Mouse (Mus musculus) liver, embryonic 15.5 days (tissue): ENCODE results near the gene Gpc6. TPM values are rescaled to one million over a fixed set of nuclear protein-coding genes. Genes with fewer than 3 reads are reported as not detected.

Experiments
- ATAC-seq: fragments of 200-750 bp; cut with Nextera tagmentation; 2 replicates; pipeline ENCODE4 v1.8.0; 2017; ENCODE audit warnings: moderate number of reproducible peaks, mild to moderate bottlenecking, moderate library complexity; ENCODE audit not compliant: insufficient read depth
- H3K27ac ChIP-seq: fragments of 300-500 bp; sonication (generic); replicated peaks from 2 replicates; pipeline ENCODE4 v1.5.1; 2015; ENCODE audit warnings: mild to moderate bottlenecking, inconsistent platforms
- H3K27me3 ChIP-seq: fragments of 300-500 bp; sonication (generic); 2 replicates; pipeline ENCODE4 v1.6.1; 2015; ENCODE audit warnings: mild to moderate bottlenecking, inconsistent platforms
- H3K36me3 ChIP-seq: fragments of 300-500 bp; sonication (generic); replicated peaks from 2 replicates; pipeline ENCODE4 v1.6.1; 2015; ENCODE audit warnings: moderate library complexity, mild to moderate bottlenecking, inconsistent platforms
- H3K4me1 ChIP-seq: fragments of 300-500 bp; sonication (generic); replicated peaks from 2 replicates; pipeline ENCODE4 v1.6.1; 2015; ENCODE audit warnings: inconsistent platforms
- H3K4me2 ChIP-seq: fragments of 300-500 bp; sonication (generic); 2 replicates; pipeline ENCODE4 v1.6.1; 2015; ENCODE audit warnings: moderate library complexity, mild to moderate bottlenecking, inconsistent platforms
- H3K4me3 ChIP-seq: fragments of 300-500 bp; sonication (generic); replicated peaks from 2 replicates; pipeline ENCODE4 v1.5.1; 2015; ENCODE audit warnings: mild to moderate bottlenecking, inconsistent platforms
- H3K9ac ChIP-seq: fragments of 300-500 bp; sonication (generic); 2 replicates; pipeline ENCODE4 v1.6.1; 2015; ENCODE audit warnings: moderate library complexity, mild to moderate bottlenecking, inconsistent platforms
- H3K9me3 ChIP-seq: fragments of 300-500 bp; sonication (generic); replicated peaks from 2 replicates; pipeline ENCODE4 v1.6.1; 2016; ENCODE audit warnings: inconsistent platforms
- WGBS: fragments of 180-500 bp; shearing (Covaris S2); methylation state at CpG from one replicate; pipeline ENCODE4 v1.1.7; 2015; ENCODE audit warnings: mixed read lengths; ENCODE audit not compliant: insufficient replicate concordance; 5-methylcytosine and 5-hydroxymethylcytosine counted together
- polyA plus RNA-seq: library from polyadenylated mRNA; unstranded; fragments of >200 nt; fragmentation: Nextera tagmentation; extraction: Ambion mirVana; gene quantifications from 2 replicates; pipeline ENCODE4 v1.2.1, GENCODE M21; 2015

Gene Gpc6
- polyA plus RNA-seq, 1 experiment from 2014 or later = 3.4 TPM

GRCm38 (mm10) chr14:117990203-117990602, 1065.1 kb downstream of the Gpc6 start:
- no peaks in the 10 kb centered on the region for H3K27me3 ChIP-seq
- WGBS = 40% methylated on average over 8 of the region's 8 CpGs
- no peaks in the 10 kb centered on the region for H3K4me1 ChIP-seq
- no peak overlapping the region for H3K4me2 ChIP-seq
- H3K4me3 ChIP-seq = no peak overlapping the region
- ATAC-seq = no peak
- no peak overlapping the region for H3K9ac ChIP-seq
- no peak overlapping the region for H3K27ac ChIP-seq
- no peaks in the 10 kb centered on the region for H3K36me3 ChIP-seq
- no peaks in the 10 kb centered on the region for H3K9me3 ChIP-seq

- no peak for ATAC-seq
- no peaks in the 10 kb centered on the region for H3K27me3 ChIP-seq
Measured at GRCm38 (mm10) chr14:117992600-117993256, 1067.6 kb downstream of the Gpc6 start.

GRCm38 (mm10) chr14:117993845-117994244, 1068.7 kb downstream of the Gpc6 start:
- WGBS = 66% methylated on average over 6 of the region's 6 CpGs
- H3K4me3 ChIP-seq = no peak overlapping the region
- H3K36me3 ChIP-seq = no peaks in the 10 kb centered on the region
- no peak overlapping the region for H3K27ac ChIP-seq
- no peaks in the 10 kb centered on the region for H3K9me3 ChIP-seq
- no peaks in the 10 kb centered on the region for H3K4me1 ChIP-seq
- ATAC-seq = no peak
- no peak overlapping the region for H3K9ac ChIP-seq
- no peak overlapping the region for H3K4me2 ChIP-seq
- no peaks in the 10 kb centered on the region for H3K27me3 ChIP-seq

More at GRCm38 (mm10) chr14:117992600-117993256, 1067.6 kb downstream of the Gpc6 start:
- H3K27ac ChIP-seq = no peak overlapping the region
- no peaks in the 10 kb centered on the region for H3K9me3 ChIP-seq
- WGBS = 39% methylated on average over 8 of the region's 8 CpGs
- no peaks in the 10 kb centered on the region for H3K4me1 ChIP-seq
- no peak overlapping the region for H3K4me3 ChIP-seq
- H3K9ac ChIP-seq = no peak overlapping the region
- no peaks in the 10 kb centered on the region for H3K36me3 ChIP-seq
- H3K4me2 ChIP-seq = no peak overlapping the region

- Histone ChIP-seq H3K27me3 (peaks cover 18% of the 10 kb centered on the region; the same call in 1 of the 2 replicates), H3K4me2 (no peak overlapping the region), H3K9me3 (no peaks in the 10 kb centered on the region), H3K4me1 (peaks cover 12% of the 10 kb centered on the region), H3K27ac (no peak overlapping the region), H3K4me3 (no peak overlapping the region), H3K36me3 (no peaks in the 10 kb centered on the region), H3K9ac (no peak overlapping the region)
- ATAC-seq = no peak
- 69% methylated on average over 10 of the region's 10 CpGs for WGBS
Measured at GRCm38 (mm10) chr14:118004434-118004833, 1079.3 kb downstream of the Gpc6 start.

GRCm38 (mm10) chr14:118005697-118006096, 1080.6 kb downstream of the Gpc6 start:
- H3K27me3 ChIP-seq = peaks cover 14% of the 10 kb centered on the region; the same call in 1 of the 2 replicates
- H3K36me3 ChIP-seq = no peaks in the 10 kb centered on the region
- no peak overlapping the region for H3K4me2 ChIP-seq
- H3K4me3 ChIP-seq = no peak overlapping the region
- H3K9ac ChIP-seq = no peak overlapping the region
- H3K27ac ChIP-seq = no peak overlapping the region
- WGBS = 17% methylated on average over 5 of the region's 5 CpGs
- no peaks in the 10 kb centered on the region for H3K9me3 ChIP-seq
- peaks cover 12% of the 10 kb centered on the region for H3K4me1 ChIP-seq
- no peak for ATAC-seq

- 58% methylated on average over 9 of the region's 9 CpGs for WGBS
Measured at GRCm38 (mm10) chr14:118009541-118009940, 1084.4 kb downstream of the Gpc6 start.

GRCm38 (mm10) chr14:118013237-118013636, 1088.1 kb downstream of the Gpc6 start:
- H3K36me3 ChIP-seq = no peaks in the 10 kb centered on the region
- WGBS = 53% methylated on average over 8 of the region's 8 CpGs
- no peak overlapping the region for H3K9ac ChIP-seq
- H3K4me1 ChIP-seq = no peaks in the 10 kb centered on the region
- ATAC-seq = no peak
- H3K4me2 ChIP-seq = no peak overlapping the region
- no peak overlapping the region for H3K4me3 ChIP-seq
- no peak overlapping the region for H3K27ac ChIP-seq
- no peaks in the 10 kb centered on the region for H3K9me3 ChIP-seq
- H3K27me3 ChIP-seq = no peaks in the 10 kb centered on the region

More at GRCm38 (mm10) chr14:118009541-118009940, 1084.4 kb downstream of the Gpc6 start:
- Histone ChIP-seq H3K4me1 (no peaks in the 10 kb centered on the region), H3K4me2 (no peak overlapping the region), H3K9me3 (no peaks in the 10 kb centered on the region), H3K27ac (no peak overlapping the region), H3K27me3 (no peaks in the 10 kb centered on the region), H3K4me3 (no peak overlapping the region), H3K9ac (no peak overlapping the region), H3K36me3 (no peaks in the 10 kb centered on the region)
- ATAC-seq = no peak

- ATAC-seq = no peak
- 49% methylated on average over 5 of the region's 5 CpGs for WGBS
Measured at GRCm38 (mm10) chr14:118019314-118019713, 1094.2 kb downstream of the Gpc6 start.

GRCm38 (mm10) chr14:118021867-118022543, 1096.9 kb downstream of the Gpc6 start:
- 70% methylated on average over 10 of the region's 10 CpGs for WGBS
- Histone ChIP-seq H3K4me2 (no peak overlapping the region), H3K9me3 (no peaks in the 10 kb centered on the region), H3K27me3 (no peaks in the 10 kb centered on the region), H3K27ac (no peak overlapping the region), H3K36me3 (no peaks in the 10 kb centered on the region), H3K9ac (no peak overlapping the region), H3K4me3 (no peak overlapping the region), H3K4me1 (no peaks in the 10 kb centered on the region)
- no peak for ATAC-seq

More at GRCm38 (mm10) chr14:118019314-118019713, 1094.2 kb downstream of the Gpc6 start:
- Histone ChIP-seq H3K9ac (no peak overlapping the region), H3K4me3 (no peak overlapping the region), H3K36me3 (no peaks in the 10 kb centered on the region), H3K27ac (no peak overlapping the region), H3K9me3 (no peaks in the 10 kb centered on the region), H3K4me2 (no peak overlapping the region), H3K27me3 (no peaks in the 10 kb centered on the region), H3K4me1 (no peaks in the 10 kb centered on the region)
